Mouse (Mus musculus): Measurements from ENCODE around the gene Vipr2.

GRCm38 (mm10) chr12:116097166-116097565 lies 19.6 kb downstream of the Vipr2 start:
- TF ChIP-seq POLR2A (IDR thresholded peaks at IDR 0.05; ENCODE audit: insufficient read depth, low read depth, low read length) (no peak), CTCF (IDR thresholded peaks at IDR 0.05) (no peak)

Data from heart, adult 2 months (tissue).